Mouse (Mus musculus) activated CD4-positive, CD25-positive, alpha-beta regulatory T cell (primary cell): ENCODE measurements around the gene Cyp2c55. TPM values are rescaled to one million over a fixed set of nuclear protein-coding genes. Genes with fewer than 3 reads are reported as not detected.

ENCODE experiments used
- polyA plus RNA-seq, 2 experiments: library from polyadenylated mRNA; unstranded; fragments of 100-300 nt; shearing (Covaris generic); gene quantifications; one replicate each; pipeline ENCODE4 v1.2.1; 2017

Gene Cyp2c55
- not detected for polyA plus RNA-seq

DNA sequence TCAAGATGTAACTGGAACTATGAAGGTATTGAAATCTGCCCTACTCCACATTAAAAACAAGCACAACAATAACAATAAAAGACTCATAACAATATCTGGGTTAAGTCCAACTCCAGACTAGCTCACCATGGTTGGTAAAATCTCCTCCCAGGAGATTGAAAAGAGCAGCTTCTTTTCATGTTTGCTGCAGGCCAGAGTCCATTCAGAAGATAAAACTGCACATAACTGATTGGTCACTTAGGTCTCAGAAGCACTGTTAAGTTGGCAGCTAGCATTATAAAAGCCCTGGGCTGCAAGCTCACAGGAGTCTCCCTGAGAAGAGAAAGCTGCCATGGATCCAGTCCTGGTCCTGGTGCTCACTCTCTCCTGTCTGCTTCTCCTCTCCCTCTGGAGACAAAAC is at the start of gene Cyp2c55:
Gene Cyp2c55, plus strand, starts transcription at position 305 of the 400 bp plus-strand sequence.

DNA sequence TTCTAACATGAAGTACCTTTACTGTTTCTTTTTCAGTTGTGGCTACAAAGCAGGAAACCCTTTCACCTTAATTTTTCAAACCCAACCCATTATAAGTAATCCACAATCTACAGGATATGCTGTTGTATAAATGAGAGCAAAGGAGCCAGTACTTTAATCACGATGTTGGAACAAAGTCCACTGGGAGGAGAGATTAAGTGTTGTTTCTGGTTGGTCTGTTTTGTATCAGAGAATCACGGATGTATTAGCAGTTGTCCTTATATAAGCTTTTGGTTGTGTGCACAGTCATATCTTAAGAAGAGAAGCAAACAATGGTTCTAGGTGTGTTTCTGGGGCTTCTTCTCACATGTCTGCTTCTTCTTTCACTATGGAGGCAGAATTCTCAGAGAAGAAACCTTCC is 53.9 kb downstream of the Cyp2c55 start, which contains the start of gene Cyp2c65:
Gene Cyp2c65, plus strand, starts transcription at position 297 of the 400 bp plus-strand sequence.

Other genes with a start within 250 kb of the Cyp2c55 start
- 1 to 10 TPM; 8.0 to 9.1 TPM for gene Noc3l, start 187.8 kb upstream of the Cyp2c55 start, polyA plus RNA-seq
- 1 to 10 TPM; 1.7 to 2.6 TPM for gene Tbc1d12, start 170.4 kb upstream of the Cyp2c55 start, polyA plus RNA-seq
- 10 to 100 TPM; 26.0 to 31.7 TPM for gene Hells, start 76.1 kb upstream of the Cyp2c55 start, polyA plus RNA-seq
- not detected for gene Cyp2c65, start 54.0 kb downstream of the Cyp2c55 start, polyA plus RNA-seq
- gene Cyp2c66, start 106.9 kb downstream of the Cyp2c55 start, polyA plus RNA-seq, result under 1 TPM in 1 of 2 experiments, not detected in 1; 0.10 TPM